Mouse (Mus musculus): Measurements from ENCODE around the gene Gm28434. TPM values are rescaled to one million over a fixed set of nuclear protein-coding genes. Genes with fewer than 3 reads are reported as not detected.

Gene Gm28434
- polyA plus RNA-seq, 1 experiment, result not detected

GRCm38 (mm10) chr5:87979139-87979538, 9.8 kb downstream of the Gm28434 start, which contains the start of gene Cabs1:
Cabs1 (plus strand) TSS chr5:87979439.
- TF ChIP-seq CTCF (IDR thresholded peaks at IDR 0.05; ENCODE audit: control insufficient read depth, insufficient read depth, insufficient read length) (no peak), MYOD1 (IDR thresholded peaks at IDR 0.05; ENCODE audit: control insufficient read depth, insufficient read length, low read depth) (no peak), USF1 (IDR thresholded peaks at IDR 0.05; ENCODE audit: low read depth) (no peak), CEBPB (IDR thresholded peaks at IDR 0.05; ENCODE audit: low read depth) (no peak), FOSL1 (IDR thresholded peaks at IDR 0.05; ENCODE audit: insufficient read depth, low read length, poor library complexity, severe bottlenecking) (no peak), MAX (IDR thresholded peaks at IDR 0.05) (no peak), MYOG (IDR thresholded peaks at IDR 0.05; ENCODE audit: control insufficient read depth, extremely low read depth, insufficient read length) (no peak)

GRCm38 (mm10) chr5:87982468-87983214, 13.3 kb downstream of the Gm28434 start:
- no peaks in the 10 kb centered on the region for H3K79me2 ChIP-seq (ENCODE audit: control insufficient read depth, insufficient read depth)
- H3K36me3 ChIP-seq (ENCODE audit: control insufficient read depth, insufficient read depth), result no peaks in the 10 kb centered on the region
- H3K79me3 ChIP-seq (ENCODE audit: low read depth), result no peaks in the 10 kb centered on the region
- TF ChIP-seq FOSL1 (IDR thresholded peaks at IDR 0.05; ENCODE audit: insufficient read depth, low read length, poor library complexity, severe bottlenecking) (no peak), USF1 (IDR thresholded peaks at IDR 0.05; ENCODE audit: low read depth) (no peak), MAX (IDR thresholded peaks at IDR 0.05) (no peak), CEBPB (IDR thresholded peaks at IDR 0.05; ENCODE audit: low read depth) (no peak), MYOG (IDR thresholded peaks at IDR 0.05; ENCODE audit: control insufficient read depth, extremely low read depth, insufficient read length) (no peak), CTCF (IDR thresholded peaks at IDR 0.05; ENCODE audit: control insufficient read depth, insufficient read depth, insufficient read length) (no peak), MYOD1 (IDR thresholded peaks at IDR 0.05; ENCODE audit: control insufficient read depth, insufficient read length, low read depth) (no peak)
- no peaks in the 10 kb centered on the region for H3K27me3 ChIP-seq (ENCODE audit: control insufficient read depth, insufficient read depth, insufficient read length)
- H3ac ChIP-seq (ENCODE audit: control insufficient read depth, insufficient read length, low read depth), result no peak overlapping the region
- no peak overlapping the region for H3K4me3 ChIP-seq (ENCODE audit: insufficient read depth, poor library complexity, severe bottlenecking)

More at GRCm38 (mm10) chr5:87979139-87979538, 9.8 kb downstream of the Gm28434 start, which contains the start of gene Cabs1:
- no peak within 1 kb of the TSS for H3K4me3 ChIP-seq (ENCODE audit: insufficient read depth, poor library complexity, severe bottlenecking)
- H3K79me2 ChIP-seq (ENCODE audit: control insufficient read depth, insufficient read depth), result no peaks in the 10 kb centered on the region
- no peaks in the 10 kb centered on the region for H3K79me3 ChIP-seq (ENCODE audit: low read depth)
- no peaks in the 10 kb centered on the region for H3K27me3 ChIP-seq (ENCODE audit: control insufficient read depth, insufficient read depth, insufficient read length)
- no peaks in the 10 kb centered on the region for H3K36me3 ChIP-seq (ENCODE audit: control insufficient read depth, insufficient read depth)
- H3ac ChIP-seq (ENCODE audit: control insufficient read depth, insufficient read length, low read depth), result no peak within 1 kb of the TSS

GRCm38 (mm10) chr5:88002249-88002648, 32.9 kb downstream of the Gm28434 start, which contains the start of gene Smr3a:
Smr3a (plus strand) TSS chr5:88002549.
- Histone ChIP-seq H3K27me3 (ENCODE audit: control insufficient read depth, insufficient read depth, insufficient read length) (no peaks in the 10 kb centered on the region), H3K4me3 (ENCODE audit: insufficient read depth, poor library complexity, severe bottlenecking) (no peak within 1 kb of the TSS), H3K79me3 (ENCODE audit: low read depth) (no peaks in the 10 kb centered on the region), H3ac (ENCODE audit: control insufficient read depth, insufficient read length, low read depth) (no peak within 1 kb of the TSS), H3K36me3 (ENCODE audit: control insufficient read depth, insufficient read depth) (no peaks in the 10 kb centered on the region), H3K79me2 (ENCODE audit: control insufficient read depth, insufficient read depth) (no peaks in the 10 kb centered on the region)
- no peak for TF ChIP-seq USF1 (IDR thresholded peaks at IDR 0.05; ENCODE audit: low read depth)
- TF ChIP-seq CTCF (IDR thresholded peaks at IDR 0.05; ENCODE audit: control insufficient read depth, insufficient read depth, insufficient read length), result no peak
- TF ChIP-seq MYOD1 (IDR thresholded peaks at IDR 0.05; ENCODE audit: control insufficient read depth, insufficient read length, low read depth), result no peak
- no peak for TF ChIP-seq MAX (IDR thresholded peaks at IDR 0.05)
- no peak for TF ChIP-seq MYOG (IDR thresholded peaks at IDR 0.05; ENCODE audit: control insufficient read depth, extremely low read depth, insufficient read length)
- no peak for TF ChIP-seq CEBPB (IDR thresholded peaks at IDR 0.05; ENCODE audit: low read depth)
- no peak for TF ChIP-seq FOSL1 (IDR thresholded peaks at IDR 0.05; ENCODE audit: insufficient read depth, low read length, poor library complexity, severe bottlenecking)

- no peak overlapping the region for H3K4me3 ChIP-seq (ENCODE audit: insufficient read depth, poor library complexity, severe bottlenecking)
- H3K27me3 ChIP-seq (ENCODE audit: control insufficient read depth, insufficient read depth, insufficient read length), result no peaks in the 10 kb centered on the region
- H3K36me3 ChIP-seq (ENCODE audit: control insufficient read depth, insufficient read depth), result no peaks in the 10 kb centered on the region
- no peaks in the 10 kb centered on the region for H3K79me2 ChIP-seq (ENCODE audit: control insufficient read depth, insufficient read depth)
- H3K79me3 ChIP-seq (ENCODE audit: low read depth), result no peaks in the 10 kb centered on the region
- TF ChIP-seq CEBPB (IDR thresholded peaks at IDR 0.05; ENCODE audit: low read depth), result no peak
- TF ChIP-seq MYOG (IDR thresholded peaks at IDR 0.05; ENCODE audit: control insufficient read depth, extremely low read depth, insufficient read length), result no peak
- TF ChIP-seq CTCF (IDR thresholded peaks at IDR 0.05; ENCODE audit: control insufficient read depth, insufficient read depth, insufficient read length), result no peak
- H3ac ChIP-seq (ENCODE audit: control insufficient read depth, insufficient read length, low read depth), result no peak overlapping the region
These were observed 35.9 kb downstream of the Gm28434 start for GRCm38 (mm10) chr5:88005241-88005640.

Other genes starting within 250 kb of the Gm28434 start
- gene Csn1s2a, start 194.9 kb upstream of the Gm28434 start, polyA plus RNA-seq (2012; fragmentation: generic; extraction: Trizol), result not detected
- gene Csn1s2b, start 161.4 kb upstream of the Gm28434 start, polyA plus RNA-seq (2012; fragmentation: generic; extraction: Trizol), result not detected
- not detected for gene Prr27, start 143.8 kb upstream of the Gm28434 start, polyA plus RNA-seq (2012; fragmentation: generic; extraction: Trizol)
- not detected for gene Odam, start 84.5 kb upstream of the Gm28434 start, polyA plus RNA-seq (2012; fragmentation: generic; extraction: Trizol)
- 0.83 TPM for gene Csn3, start 43.9 kb upstream of the Gm28434 start, polyA plus RNA-seq (2012; fragmentation: generic; extraction: Trizol)
- gene 2310003L06Rik, start 58 bp upstream of the Gm28434 start, polyA plus RNA-seq (2012; fragmentation: generic; extraction: Trizol), result not detected
- not detected for gene Cabs1, start 9.9 kb downstream of the Gm28434 start, polyA plus RNA-seq (2012; fragmentation: generic; extraction: Trizol)
- not detected for gene Smr3a, start 33.0 kb downstream of the Gm28434 start, polyA plus RNA-seq (2012; fragmentation: generic; extraction: Trizol)
- not detected for gene Smr2, start 117.0 kb downstream of the Gm28434 start, polyA plus RNA-seq (2012; fragmentation: generic; extraction: Trizol)
- not detected for gene Gm11116, start 142.0 kb downstream of the Gm28434 start, polyA plus RNA-seq (2012; fragmentation: generic; extraction: Trizol)
- not detected for gene Gm11115, start 184.6 kb downstream of the Gm28434 start, polyA plus RNA-seq (2012; fragmentation: generic; extraction: Trizol)